Mouse (Mus musculus) limb, embryonic 15.5 days (tissue): ENCODE measurements around the gene Grpel1. TPM values are rescaled to one million over a fixed set of nuclear protein-coding genes. Genes with fewer than 3 reads are reported as not detected.

Experiments used
- ATAC-seq: fragments of 200-750 bp; cut with Nextera tagmentation; 2 replicates; pipeline ENCODE4 v1.8.0; 2017; ENCODE audit warnings: low read depth, moderate TSS enrichment; ENCODE audit not compliant: insufficient number of reproducible peaks, low FRiP score, low TSS enrichment
- H3K27ac ChIP-seq: fragments of 300-500 bp; sonication (generic); 2 replicates; pipeline ENCODE4 v1.5.1; 2015; ENCODE audit warnings: moderate library complexity, mild to moderate bottlenecking, inconsistent platforms
- H3K27me3 ChIP-seq: fragments of 300-500 bp; sonication (generic); 2 replicates; pipeline ENCODE4 v1.6.1; 2015; ENCODE audit warnings: inconsistent platforms
- H3K36me3 ChIP-seq: fragments of 300-500 bp; sonication (generic); 2 replicates; pipeline ENCODE4 v1.6.1; 2015; ENCODE audit warnings: inconsistent platforms
- H3K4me1 ChIP-seq: fragments of 300-500 bp; sonication (generic); 2 replicates; pipeline ENCODE4 v1.6.1; 2015; ENCODE audit warnings: inconsistent platforms
- H3K4me2 ChIP-seq: fragments of 300-500 bp; sonication (generic); 2 replicates; pipeline ENCODE4 v1.6.1; 2015; ENCODE audit warnings: mild to moderate bottlenecking, inconsistent platforms
- H3K4me3 ChIP-seq: fragments of 300-500 bp; sonication (generic); 2 replicates; pipeline ENCODE4 v1.5.1; 2015; ENCODE audit warnings: mild to moderate bottlenecking, inconsistent platforms
- H3K9ac ChIP-seq: fragments of 300-500 bp; sonication (generic); 2 replicates; pipeline ENCODE4 v1.6.1; 2015; ENCODE audit warnings: inconsistent platforms
- H3K9me3 ChIP-seq: fragments of 300-500 bp; sonication (generic); 2 replicates; pipeline ENCODE4 v1.6.1; 2016; ENCODE audit warnings: inconsistent platforms
- WGBS: fragments of 180-500 bp; shearing (Covaris S2); methylation state at CpG from one replicate; pipeline ENCODE4 v1.1.7; 2015; 5-methylcytosine and 5-hydroxymethylcytosine counted together
- polyA plus RNA-seq: library from polyadenylated mRNA; unstranded; fragments of >200 nt; fragmentation: Nextera tagmentation; extraction: Ambion mirVana; gene quantifications from 2 replicates; pipeline ENCODE4 v1.2.1, GENCODE M21; 2015

Gene Grpel1
- polyA plus RNA-seq, 1 experiment from 2014 or later, result 48.8 TPM

DNA sequence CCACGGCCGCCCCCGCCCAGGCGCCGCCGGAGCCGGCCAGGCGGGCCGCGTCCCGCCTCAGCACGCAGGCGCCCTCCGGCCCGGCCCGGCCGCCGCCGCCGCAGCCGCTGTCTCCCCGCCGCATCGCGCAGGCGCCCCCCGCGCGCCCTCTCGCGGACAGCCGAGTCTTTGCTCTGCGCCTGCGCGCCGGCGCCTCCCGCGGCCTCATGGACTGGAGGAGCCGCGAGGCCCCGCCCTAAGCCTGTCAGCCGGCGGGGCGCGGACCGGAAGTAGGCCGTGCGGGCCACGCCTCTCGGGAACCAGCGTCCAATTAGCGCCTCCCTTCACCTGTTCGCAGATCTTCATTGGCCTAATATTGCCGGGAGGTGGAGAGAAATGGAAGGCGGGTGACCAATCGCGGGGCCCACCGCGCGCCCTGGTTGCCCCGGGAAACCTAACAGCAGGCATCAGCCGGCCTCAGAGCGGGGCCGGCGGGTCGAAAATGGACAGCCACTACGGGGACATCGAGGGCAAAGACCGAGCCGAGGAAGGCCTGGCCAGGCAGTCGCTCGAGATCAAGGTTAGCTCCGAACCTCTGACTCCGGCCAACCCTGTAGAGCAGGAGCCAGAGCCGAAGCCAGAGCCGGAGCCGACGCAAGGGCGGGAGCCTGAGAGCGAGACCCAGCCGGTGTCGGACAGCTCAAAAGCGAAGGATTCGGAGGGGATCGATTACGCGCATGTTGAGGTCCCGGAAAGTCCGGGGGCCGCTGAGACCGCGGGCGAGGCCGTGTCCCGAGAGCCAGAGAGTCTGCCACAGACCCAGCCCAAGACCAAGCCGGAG is 19.6 kb downstream of the Grpel1 start, which contains the start of the genes Tada2b and Ccdc96:
Gene Tada2b (minus strand): TSS at position 115 of the 820 bp plus-strand sequence.
Gene Ccdc96 (plus strand): TSS at position 418 of the 820 bp plus-strand sequence.
- Histone ChIP-seq H3K27ac (peak within 1 kb of the TSS; percentile 77), H3K4me2 (peak within 1 kb of the TSS; percentile 87), H3K4me1 (peaks cover 28% of the 10 kb centered on the region), H3K4me3 (peak within 1 kb of the TSS; percentile 92), H3K9me3 (no peaks in the 10 kb centered on the region), H3K36me3 (no peaks in the 10 kb centered on the region), H3K27me3 (peaks cover 27% of the 10 kb centered on the region), H3K9ac (peak within 1 kb of the TSS; percentile 69)
- 1% methylated on average over 93 of the region's 97 CpGs for WGBS
- ATAC-seq, result peak; percentile 99

- H3K27me3 ChIP-seq, result peaks cover 27% of the 10 kb centered on the region
- no peaks in the 10 kb centered on the region for H3K36me3 ChIP-seq
- H3K9me3 ChIP-seq, result no peaks in the 10 kb centered on the region
- H3K9ac ChIP-seq, result no peak overlapping the region
- H3K27ac ChIP-seq, result no peak overlapping the region
- peak overlapping the region; percentile 92 for H3K4me3 ChIP-seq
- ATAC-seq, result no peak
- peak overlapping the region; percentile 87 for H3K4me2 ChIP-seq
- 37% methylated on average over 19 of the region's 19 CpGs for WGBS
- peaks cover 28% of the 10 kb centered on the region for H3K4me1 ChIP-seq
Measured at GRCm38 (mm10) chr5:36485306-36485705, 20.5 kb downstream of the Grpel1 start.

DNA sequence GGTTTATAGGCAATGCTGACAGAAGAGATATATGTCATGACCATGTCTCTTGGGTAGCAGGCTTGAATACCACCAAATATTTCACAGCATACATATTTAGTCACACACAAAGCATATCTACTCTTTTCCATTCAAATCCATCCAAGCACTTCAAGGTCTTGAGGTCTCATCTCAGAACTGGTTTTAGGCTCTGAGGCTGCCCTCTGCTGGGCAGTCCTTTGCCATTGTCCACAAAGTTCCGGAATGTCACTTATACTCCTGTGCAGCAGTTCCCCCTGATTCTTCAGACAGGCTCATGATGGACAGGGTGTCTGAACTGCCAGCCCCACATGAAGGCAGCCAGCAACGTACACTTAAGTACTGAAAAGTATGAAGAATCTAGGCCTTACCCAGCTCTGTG is 24.4 kb downstream of the Grpel1 start:
- Histone ChIP-seq H3K4me1 (peaks cover 10% of the 10 kb centered on the region), H3K4me3 (no peak overlapping the region), H3K36me3 (peaks cover 35% of the 10 kb centered on the region), H3K9ac (no peak overlapping the region), H3K4me2 (no peak overlapping the region), H3K27ac (no peak overlapping the region), H3K9me3 (no peaks in the 10 kb centered on the region), H3K27me3 (peaks cover 27% of the 10 kb centered on the region)
- ATAC-seq, result no peak
- WGBS, result 57% methylated on average over 2 of the region's 2 CpGs

- Histone ChIP-seq H3K4me1 (no peaks in the 10 kb centered on the region), H3K9ac (no peak overlapping the region), H3K9me3 (no peaks in the 10 kb centered on the region), H3K27ac (no peak overlapping the region), H3K4me3 (no peak overlapping the region), H3K4me2 (no peak overlapping the region), H3K27me3 (no peaks in the 10 kb centered on the region), H3K36me3 (peaks cover 71% of the 10 kb centered on the region)
- 85% methylated on average over 6 of the region's 6 CpGs for WGBS
- ATAC-seq, result no peak
Measured at GRCm38 (mm10) chr5:36493919-36494318, 29.1 kb downstream of the Grpel1 start.

DNA sequence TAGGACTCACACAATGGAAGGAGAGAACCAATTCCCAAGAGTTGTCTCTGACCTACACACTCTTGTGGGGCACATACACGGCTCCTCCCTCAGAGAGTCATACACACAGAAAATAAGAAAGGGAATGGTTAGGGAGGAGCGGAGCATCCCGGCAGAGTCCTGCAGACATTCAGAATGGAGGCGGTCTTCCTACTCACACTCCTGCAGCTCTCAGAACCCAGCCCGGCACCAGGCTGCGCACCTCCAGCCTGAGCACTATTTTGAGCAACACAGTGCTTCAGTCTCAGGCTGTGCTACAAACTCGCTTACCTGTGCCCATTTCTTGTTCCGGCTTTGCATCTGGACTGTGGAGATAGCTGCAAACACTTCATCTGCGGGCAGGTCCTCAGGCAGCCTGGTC is 29.9 kb downstream of the Grpel1 start:
- peaks cover 74% of the 10 kb centered on the region for H3K36me3 ChIP-seq
- no peaks in the 10 kb centered on the region for H3K27me3 ChIP-seq
- H3K9me3 ChIP-seq, result no peaks in the 10 kb centered on the region
- WGBS, result 95% methylated on average over 9 of the region's 9 CpGs
- H3K4me1 ChIP-seq, result no peaks in the 10 kb centered on the region
- no peak overlapping the region for H3K9ac ChIP-seq
- no peak for ATAC-seq
- no peak overlapping the region for H3K27ac ChIP-seq
- no peak overlapping the region for H3K4me2 ChIP-seq
- H3K4me3 ChIP-seq, result no peak overlapping the region

GRCm38 (mm10) chr5:36505235-36505634 is 40.4 kb downstream of the Grpel1 start:
- H3K4me1 ChIP-seq, result no peaks in the 10 kb centered on the region
- no peaks in the 10 kb centered on the region for H3K9me3 ChIP-seq
- no peak for ATAC-seq
- 90% methylated on average over 7 of the region's 7 CpGs for whole genome bisulfite sequencing
- no peak overlapping the region for H3K9ac ChIP-seq
- H3K27ac ChIP-seq, result no peak overlapping the region
- peaks cover 90% of the 10 kb centered on the region for H3K36me3 ChIP-seq
- no peaks in the 10 kb centered on the region for H3K27me3 ChIP-seq
- H3K4me3 ChIP-seq, result no peak overlapping the region
- no peak overlapping the region for H3K4me2 ChIP-seq

DNA sequence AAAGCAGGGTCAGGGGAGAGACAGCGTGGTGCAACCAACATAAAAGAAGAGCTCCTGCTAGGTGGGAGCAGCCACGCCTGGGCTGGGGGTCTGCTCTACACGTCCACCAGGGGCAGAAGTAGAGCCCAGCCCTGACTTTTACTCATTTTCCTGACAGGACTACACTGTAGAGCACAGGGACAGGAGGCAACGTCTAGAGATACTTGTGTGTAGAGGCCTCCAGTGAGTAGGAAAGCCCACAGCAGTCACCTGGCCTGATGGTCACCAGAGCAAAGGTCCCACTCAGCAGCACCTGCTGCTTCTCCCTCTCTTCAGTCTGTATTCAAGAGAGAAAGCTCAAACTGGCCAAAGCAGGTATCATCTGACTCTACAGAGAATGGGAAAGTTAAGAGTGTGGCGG is 40.8 kb downstream of the Grpel1 start:
- peaks cover 89% of the 10 kb centered on the region for H3K36me3 ChIP-seq
- no peaks in the 10 kb centered on the region for H3K9me3 ChIP-seq
- no peak for ATAC-seq
- H3K27ac ChIP-seq, result no peak overlapping the region
- 70% methylated on average over 5 of the region's 5 CpGs for WGBS
- no peaks in the 10 kb centered on the region for H3K27me3 ChIP-seq
- H3K4me2 ChIP-seq, result no peak overlapping the region
- no peaks in the 10 kb centered on the region for H3K4me1 ChIP-seq
- H3K9ac ChIP-seq, result no peak overlapping the region
- no peak overlapping the region for H3K4me3 ChIP-seq

GRCm38 (mm10) chr5:36508351-36508750 is 43.6 kb downstream of the Grpel1 start:
- no peaks in the 10 kb centered on the region for H3K27me3 ChIP-seq
- no peak overlapping the region for H3K4me3 ChIP-seq
- WGBS, result 93% methylated on average over 10 of the region's 10 CpGs
- peaks cover 88% of the 10 kb centered on the region for H3K36me3 ChIP-seq
- H3K9me3 ChIP-seq, result no peaks in the 10 kb centered on the region
- no peak for ATAC-seq
- H3K27ac ChIP-seq, result no peak overlapping the region
- H3K4me1 ChIP-seq, result no peaks in the 10 kb centered on the region
- no peak overlapping the region for H3K4me2 ChIP-seq
- no peak overlapping the region for H3K9ac ChIP-seq

GRCm38 (mm10) chr5:36510956-36511355 is 46.2 kb downstream of the Grpel1 start:
- H3K27me3 ChIP-seq, result no peaks in the 10 kb centered on the region
- no peak overlapping the region for H3K9ac ChIP-seq
- H3K27ac ChIP-seq, result no peak overlapping the region
- peaks cover 84% of the 10 kb centered on the region for H3K36me3 ChIP-seq
- H3K9me3 ChIP-seq, result no peaks in the 10 kb centered on the region
- no peak overlapping the region for H3K4me2 ChIP-seq
- ATAC-seq, result no peak
- no peak overlapping the region for H3K4me3 ChIP-seq
- H3K4me1 ChIP-seq, result no peaks in the 10 kb centered on the region
- WGBS, result 94% methylated on average over 2 of the region's 2 CpGs

- 91% methylated on average over 1 of the region's 1 CpGs for WGBS
- no peak overlapping the region for H3K4me3 ChIP-seq
- ATAC-seq, result no peak
- H3K9me3 ChIP-seq, result no peaks in the 10 kb centered on the region
- no peaks in the 10 kb centered on the region for H3K27me3 ChIP-seq
- H3K4me1 ChIP-seq, result no peaks in the 10 kb centered on the region
- no peak overlapping the region for H3K27ac ChIP-seq
- peaks cover 91% of the 10 kb centered on the region for H3K36me3 ChIP-seq
- H3K4me2 ChIP-seq, result no peak overlapping the region
- no peak overlapping the region for H3K9ac ChIP-seq
Measured at GRCm38 (mm10) chr5:36515126-36515525, 50.3 kb downstream of the Grpel1 start.

GRCm38 (mm10) chr5:36515558-36515957 is 50.8 kb downstream of the Grpel1 start:
- peaks cover 92% of the 10 kb centered on the region for H3K36me3 ChIP-seq
- H3K4me2 ChIP-seq, result no peak overlapping the region
- H3K4me3 ChIP-seq, result no peak overlapping the region
- no peaks in the 10 kb centered on the region for H3K4me1 ChIP-seq
- H3K27ac ChIP-seq, result no peak overlapping the region
- WGBS, result 85% methylated on average over 5 of the region's 5 CpGs
- H3K9me3 ChIP-seq, result no peaks in the 10 kb centered on the region
- ATAC-seq, result no peak
- H3K27me3 ChIP-seq, result no peaks in the 10 kb centered on the region
- H3K9ac ChIP-seq, result no peak overlapping the region

DNA sequence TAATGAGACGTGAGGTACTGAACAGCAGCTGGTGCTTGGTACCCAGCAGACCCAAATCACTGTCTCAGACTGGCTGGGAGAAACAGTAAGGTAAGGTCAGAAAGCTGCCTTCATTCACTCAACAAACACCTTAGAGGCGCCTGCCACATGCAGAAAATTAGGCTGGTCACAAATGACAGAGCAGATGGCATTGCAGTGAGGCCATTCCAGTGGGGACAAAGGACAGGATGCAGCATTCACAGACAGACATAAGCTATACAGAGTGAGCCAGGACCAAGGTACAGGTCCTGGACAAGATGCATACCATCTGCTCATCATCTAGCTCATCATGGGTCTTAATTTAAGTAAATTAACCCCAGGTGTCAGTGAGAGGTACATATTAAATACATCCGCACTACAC is 52.8 kb downstream of the Grpel1 start:
- H3K4me2 ChIP-seq, result no peak overlapping the region
- no peak overlapping the region for H3K27ac ChIP-seq
- H3K9me3 ChIP-seq, result no peaks in the 10 kb centered on the region
- H3K27me3 ChIP-seq, result no peaks in the 10 kb centered on the region
- H3K4me3 ChIP-seq, result no peak overlapping the region
- no peaks in the 10 kb centered on the region for H3K4me1 ChIP-seq
- H3K9ac ChIP-seq, result no peak overlapping the region
- H3K36me3 ChIP-seq, result peaks cover 91% of the 10 kb centered on the region
- WGBS, result 72% methylated on average over 3 of the region's 3 CpGs
- no peak for ATAC-seq
